Mouse (Mus musculus): ENCODE data around the gene Tbc1d24. TPM values are rescaled to one million over a fixed set of nuclear protein-coding genes. Genes with fewer than 3 reads are reported as not detected.
A peak's percentile ranks its signal among the peaks of the same experiment; 100 is the strongest.

Gene Tbc1d24
- total RNA-seq, 2 experiments from 2014 or later: 6.4 TPM

DNA sequence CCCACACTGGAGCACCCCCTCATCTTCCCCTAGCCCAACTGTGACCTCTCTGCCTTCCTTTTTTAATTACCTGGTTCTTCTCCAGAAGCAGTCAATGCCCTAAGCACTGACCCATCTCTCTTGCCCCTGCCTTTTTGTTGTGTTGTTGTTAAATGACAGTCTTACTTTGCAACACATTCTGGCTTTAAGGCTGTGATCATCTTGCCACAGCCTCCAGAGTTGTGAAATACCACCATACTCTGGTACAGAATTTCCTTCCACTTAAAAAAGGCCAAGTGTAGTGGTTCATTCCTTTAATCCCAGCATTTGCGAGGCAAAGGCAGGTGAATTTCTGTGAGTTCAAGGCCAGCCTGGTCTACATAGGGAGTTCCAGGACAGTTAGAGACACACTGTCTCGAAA lies 14.4 kb downstream of the Tbc1d24 start:
- ATAC-seq (replicated peaks; ENCODE audit: poor library complexity): peak; percentile 42; the same call in 1 of the 2 replicates

DNA sequence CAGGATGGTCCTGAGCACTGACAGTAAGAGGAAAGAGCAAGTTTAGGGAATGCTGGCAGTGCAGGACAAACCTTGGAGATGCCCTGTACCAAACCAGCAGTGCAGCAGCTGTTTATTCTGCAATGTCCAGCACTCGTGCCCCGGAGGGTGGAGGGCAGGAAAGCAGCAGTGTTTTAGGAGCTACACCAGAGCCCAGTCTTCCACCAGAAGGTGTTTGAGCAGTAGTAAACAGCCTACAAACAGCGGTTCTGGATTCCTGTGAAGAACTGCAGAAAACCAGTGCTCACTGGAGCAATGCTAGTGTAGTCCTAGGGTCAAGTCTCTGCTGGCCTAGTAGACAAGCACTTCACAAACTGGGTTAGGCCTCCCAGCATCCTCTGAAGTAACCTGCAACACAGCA lies 31.1 kb downstream of the Tbc1d24 start:
- no peak for ATAC-seq (replicated peaks; ENCODE audit: poor library complexity)

DNA sequence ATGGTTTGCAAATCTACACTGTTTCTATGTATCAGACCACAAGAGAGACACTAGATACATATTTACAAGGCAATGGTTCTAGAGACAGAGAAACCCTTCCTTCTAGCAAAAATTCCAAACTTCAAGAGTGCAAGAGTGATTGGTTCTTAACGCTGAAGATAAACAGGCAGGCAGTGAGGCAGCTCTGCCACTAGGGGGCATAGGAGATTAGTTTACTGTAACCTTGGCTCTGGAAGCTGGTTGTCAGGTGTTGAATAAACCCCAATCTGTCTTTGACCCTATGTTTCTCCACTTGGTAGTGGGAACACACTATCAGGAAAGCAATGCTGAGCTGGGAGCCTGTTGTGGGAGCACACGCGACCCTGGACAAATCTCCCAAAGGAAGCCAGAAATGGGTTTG lies 31.9 kb downstream of the Tbc1d24 start:
- ATAC-seq (replicated peaks; ENCODE audit: poor library complexity): peak; percentile 51

DNA sequence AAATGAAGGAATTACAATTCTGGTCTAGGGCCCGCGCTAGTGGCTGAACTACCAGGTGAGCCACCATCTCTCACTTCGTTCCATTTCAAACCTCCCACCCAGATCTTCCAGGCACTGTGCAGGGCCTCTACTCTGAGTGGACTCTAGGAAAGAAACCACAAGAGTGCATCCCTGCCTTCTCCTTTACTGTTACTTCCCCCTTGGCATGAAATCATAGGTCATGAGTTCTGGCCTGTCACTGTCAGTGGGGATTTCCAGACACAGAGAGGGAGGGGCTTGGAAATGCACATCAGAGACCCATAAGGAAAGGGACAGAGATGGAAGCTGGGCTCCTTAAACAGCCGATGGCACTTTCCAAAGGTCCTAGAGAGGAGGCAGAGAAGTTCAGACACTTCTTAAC lies 33.6 kb downstream of the Tbc1d24 start:
- no peak for ATAC-seq (replicated peaks; ENCODE audit: poor library complexity)

DNA sequence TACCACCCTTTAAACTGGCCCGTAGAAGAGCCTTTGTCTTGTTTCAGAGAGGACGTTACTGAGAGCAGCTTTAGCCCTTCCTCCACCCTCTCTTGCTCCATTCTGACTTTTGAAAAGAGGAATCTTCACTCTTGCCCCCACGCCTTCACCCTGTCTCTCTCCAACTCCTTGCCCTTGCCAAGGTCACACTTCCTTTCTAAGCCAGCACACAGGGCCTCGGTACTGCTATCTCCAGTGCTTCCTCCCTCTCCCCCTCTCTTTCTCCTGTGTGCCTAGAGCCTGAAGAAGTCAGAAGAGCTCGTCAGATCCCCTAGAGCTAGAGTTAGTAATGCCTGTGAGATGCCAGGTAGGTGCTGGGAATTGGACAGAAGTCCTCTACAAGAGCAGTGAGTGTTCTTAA lies 34.6 kb downstream of the Tbc1d24 start:
- 0 out of 2 replicates have a peak, but pooled peaks have one; percentile 9 for ATAC-seq (replicated peaks; ENCODE audit: poor library complexity)

DNA sequence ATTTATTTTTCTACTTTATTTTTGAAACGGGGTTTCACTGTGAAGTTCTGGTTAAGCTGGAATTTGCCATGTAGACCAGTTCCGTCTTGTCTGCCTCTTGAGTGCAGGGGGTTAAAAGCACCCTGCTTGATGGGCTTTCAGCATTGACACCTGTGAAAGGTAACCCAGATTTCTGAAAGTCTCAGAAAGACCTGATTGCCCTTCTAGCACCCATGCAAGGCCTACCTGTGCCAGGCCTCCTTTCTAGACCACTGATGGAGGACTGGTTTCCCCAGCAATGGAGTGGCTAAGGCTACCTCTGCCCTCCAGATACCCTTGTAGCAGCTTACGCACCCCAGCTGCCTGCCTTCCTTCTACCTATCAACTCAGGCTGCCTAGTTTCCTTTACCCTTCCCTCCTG lies 35.2 kb downstream of the Tbc1d24 start:
- no peak for ATAC-seq (replicated peaks; ENCODE audit: poor library complexity)

DNA sequence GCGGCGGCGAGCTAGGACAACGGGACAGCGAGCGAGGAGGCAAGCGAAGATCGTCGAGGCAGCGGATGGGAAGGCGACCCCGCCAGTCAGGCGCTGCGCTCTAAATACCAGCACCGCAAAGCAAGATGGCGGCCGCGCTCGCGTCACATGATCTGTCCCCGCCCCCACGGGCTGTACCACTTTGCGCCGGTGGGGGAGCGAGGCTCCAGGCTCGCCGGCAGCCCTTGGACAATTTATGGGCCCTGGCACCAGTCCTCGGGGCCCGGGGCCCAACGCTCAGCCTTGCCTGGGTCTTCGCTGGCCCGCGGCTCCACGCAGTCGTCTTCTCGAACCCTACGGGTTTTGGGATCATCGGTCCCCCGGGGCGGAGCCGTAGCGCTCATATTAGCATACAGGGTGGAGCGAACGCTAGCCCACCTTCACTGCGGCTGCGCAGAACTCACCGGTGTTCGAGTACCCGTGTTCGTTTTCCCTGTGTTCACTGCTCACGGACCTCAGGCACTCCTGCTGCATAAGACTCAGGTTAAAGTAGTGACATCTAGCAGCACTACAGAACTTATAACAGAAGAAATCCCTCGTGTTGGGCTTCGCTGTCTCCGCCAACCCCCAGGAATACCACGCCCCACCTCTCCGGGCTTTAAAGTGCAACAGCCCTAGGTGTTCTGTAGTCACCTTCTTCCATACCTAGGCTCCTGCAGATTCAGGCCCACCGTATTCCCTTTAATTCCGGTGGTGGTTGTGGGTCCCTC lies 35.9 kb downstream of the Tbc1d24 start, which contains the start of gene Atp6v0c:
Gene Atp6v0c (minus strand): TSS at position 386 of the 749 bp plus-strand sequence.
- peak; percentile 56 for ATAC-seq (replicated peaks; ENCODE audit: poor library complexity)

DNA sequence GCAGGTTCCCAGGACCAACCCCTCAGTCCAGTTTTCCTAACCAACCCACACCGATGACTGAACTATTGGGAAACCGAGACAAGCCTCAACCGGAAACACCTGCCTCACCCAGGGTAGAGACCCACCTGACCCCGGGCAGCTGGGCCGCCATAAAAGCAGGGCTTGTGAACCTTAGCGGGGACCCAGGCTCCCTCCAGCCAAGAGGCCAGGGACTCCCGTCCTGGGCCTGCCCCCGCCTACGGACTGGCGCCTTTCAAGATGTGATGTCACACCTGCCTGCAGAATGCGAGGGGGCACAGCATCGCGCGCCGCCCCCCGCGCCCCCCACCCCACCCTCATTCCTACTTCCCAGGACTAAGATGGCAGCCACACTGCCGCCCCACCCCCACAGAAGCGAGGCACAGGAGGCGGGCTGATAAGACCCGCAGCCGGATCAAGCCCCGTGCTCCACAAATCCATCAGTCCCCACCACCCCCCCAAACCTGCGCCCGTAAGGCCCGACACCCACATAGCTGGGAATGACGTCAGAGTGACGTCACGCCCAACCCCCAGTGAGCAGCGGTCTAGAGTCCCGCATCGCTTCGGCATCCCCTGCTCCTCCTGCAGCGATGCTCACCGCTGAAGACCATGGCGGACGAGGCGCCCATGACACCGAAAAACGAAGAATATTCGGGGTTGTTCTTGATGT lies 36.6 kb downstream of the Tbc1d24 start:
- ATAC-seq (replicated peaks; ENCODE audit: poor library complexity): peak; percentile 35

DNA sequence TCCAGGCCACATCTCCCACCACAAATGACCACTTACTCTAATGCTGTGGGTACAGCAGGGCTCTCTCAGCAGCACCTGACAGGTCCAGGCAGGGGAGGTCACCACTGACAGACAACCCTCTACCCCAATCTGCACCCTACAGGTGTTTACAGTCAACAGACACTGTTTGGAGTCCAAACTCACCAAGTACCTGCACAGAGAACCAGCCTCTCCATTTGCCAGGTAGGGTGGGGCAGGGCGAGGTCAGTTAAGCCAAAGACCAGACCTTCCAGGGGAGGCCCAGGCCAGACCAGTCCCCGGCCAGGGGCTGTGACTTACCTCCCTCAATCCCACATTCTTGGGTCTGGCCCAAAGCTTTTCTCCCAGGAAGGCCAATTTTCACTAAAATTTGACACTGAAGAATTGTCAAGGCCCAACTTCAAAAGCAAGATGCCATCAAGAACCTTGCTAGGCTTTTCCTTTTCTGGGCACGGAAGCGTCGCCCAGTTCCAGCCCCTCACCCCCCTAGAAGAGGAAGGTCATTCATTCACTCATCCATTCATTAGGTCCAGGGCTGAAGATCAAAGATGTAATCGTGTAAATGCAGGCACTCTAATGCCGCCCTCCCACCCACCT lies 37.4 kb downstream of the Tbc1d24 start:
- no peak for ATAC-seq (replicated peaks; ENCODE audit: poor library complexity)

DNA sequence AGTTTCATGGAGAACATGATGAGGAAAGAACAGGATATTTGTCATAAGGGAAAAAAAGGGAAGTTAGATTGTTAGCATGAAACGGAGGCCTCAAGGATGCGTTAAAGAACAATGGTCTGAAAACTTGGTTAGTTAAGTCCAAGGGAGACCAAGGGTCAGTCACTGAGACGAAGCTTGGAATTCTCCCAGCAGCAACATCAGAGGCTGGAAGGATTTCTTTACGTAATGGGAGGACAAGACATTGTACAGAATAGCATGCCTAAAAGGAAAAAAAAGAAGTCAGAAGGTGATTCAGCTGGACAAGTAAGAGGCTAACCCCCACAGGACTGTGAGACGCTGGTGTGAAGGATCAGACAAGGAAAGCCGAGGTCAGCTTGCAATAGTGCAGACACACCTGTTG lies 38.2 kb downstream of the Tbc1d24 start:
- ATAC-seq (replicated peaks; ENCODE audit: poor library complexity): 0 out of 2 replicates have a peak, but pooled peaks have one; percentile 3

DNA sequence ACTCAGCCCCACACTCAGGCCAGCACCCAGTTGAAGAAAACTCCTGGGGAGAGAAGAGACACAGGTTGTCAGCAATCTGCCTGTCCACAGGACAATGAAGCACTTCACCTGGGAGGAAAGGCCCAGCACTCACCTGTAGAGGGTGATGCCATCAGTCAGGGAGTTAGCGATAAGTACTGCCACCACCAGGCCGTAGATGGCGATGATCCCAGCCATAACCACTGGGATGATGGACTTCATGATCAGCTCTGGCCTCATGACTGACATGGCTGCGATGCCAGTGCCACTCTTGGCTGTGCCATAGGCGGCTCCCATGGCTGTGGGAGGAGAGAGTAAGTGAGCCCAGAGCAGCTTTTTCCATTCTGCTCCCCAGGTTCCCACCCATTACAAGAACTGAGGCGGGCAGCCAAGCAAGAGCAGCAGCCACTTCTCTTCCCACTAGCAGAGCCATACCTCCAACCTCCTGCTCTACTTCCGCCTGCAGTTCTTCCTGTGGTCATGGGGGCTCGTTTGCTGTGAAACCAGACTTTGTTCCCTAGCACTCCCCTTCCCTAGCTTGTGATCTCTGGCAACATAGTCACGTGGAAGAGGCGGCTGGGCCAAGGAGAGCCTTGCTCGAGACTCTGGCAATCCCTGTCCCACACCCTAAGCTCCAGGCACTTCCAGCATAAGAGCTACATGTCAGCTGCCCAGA lies 40.6 kb downstream of the Tbc1d24 start:
- no peak; the same call in 1 of the 2 replicates for ATAC-seq (replicated peaks; ENCODE audit: poor library complexity)

DNA sequence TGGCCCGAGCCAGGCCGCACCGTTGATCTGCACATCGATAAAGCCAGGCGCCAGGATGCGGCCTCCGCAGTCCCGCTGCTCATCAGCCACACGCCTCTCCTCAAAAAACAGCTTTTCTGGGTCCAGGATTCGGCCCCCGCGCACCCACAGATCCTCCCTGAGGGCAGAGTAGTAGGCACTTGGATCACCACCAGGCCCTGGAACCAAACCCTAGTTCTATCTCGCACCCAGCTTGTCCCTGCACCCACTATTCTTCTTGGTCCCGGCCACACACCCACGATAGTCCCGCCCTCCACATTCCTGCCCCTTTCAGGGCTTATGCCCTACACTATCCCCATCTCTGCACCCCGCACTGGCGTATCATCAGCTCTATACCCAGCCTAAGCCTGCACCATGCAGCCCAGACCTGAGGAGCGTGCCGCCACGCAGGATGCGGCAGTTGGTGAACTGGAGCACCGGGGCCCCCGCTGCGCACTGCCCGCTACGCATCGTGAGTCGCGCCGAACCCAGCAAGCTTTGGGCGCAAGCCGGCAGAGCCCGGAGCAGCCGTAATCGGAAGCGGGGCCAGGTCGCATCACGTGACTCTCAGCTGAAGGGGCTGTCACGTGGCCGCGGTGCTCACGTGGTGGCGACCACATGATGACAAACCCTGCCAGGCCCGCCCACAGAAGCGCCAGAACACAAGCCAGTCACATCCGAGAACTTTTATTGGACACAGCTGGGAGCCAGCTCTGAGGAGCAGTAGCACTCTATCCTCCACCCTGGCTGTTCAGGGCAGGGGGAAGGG lies 42.0 kb downstream of the Tbc1d24 start, which contains the start of gene Amdhd2:
Gene Amdhd2 (minus strand): TSS at position 591 of the 787 bp plus-strand sequence.
- ATAC-seq (replicated peaks; ENCODE audit: poor library complexity): peak; percentile 72

DNA sequence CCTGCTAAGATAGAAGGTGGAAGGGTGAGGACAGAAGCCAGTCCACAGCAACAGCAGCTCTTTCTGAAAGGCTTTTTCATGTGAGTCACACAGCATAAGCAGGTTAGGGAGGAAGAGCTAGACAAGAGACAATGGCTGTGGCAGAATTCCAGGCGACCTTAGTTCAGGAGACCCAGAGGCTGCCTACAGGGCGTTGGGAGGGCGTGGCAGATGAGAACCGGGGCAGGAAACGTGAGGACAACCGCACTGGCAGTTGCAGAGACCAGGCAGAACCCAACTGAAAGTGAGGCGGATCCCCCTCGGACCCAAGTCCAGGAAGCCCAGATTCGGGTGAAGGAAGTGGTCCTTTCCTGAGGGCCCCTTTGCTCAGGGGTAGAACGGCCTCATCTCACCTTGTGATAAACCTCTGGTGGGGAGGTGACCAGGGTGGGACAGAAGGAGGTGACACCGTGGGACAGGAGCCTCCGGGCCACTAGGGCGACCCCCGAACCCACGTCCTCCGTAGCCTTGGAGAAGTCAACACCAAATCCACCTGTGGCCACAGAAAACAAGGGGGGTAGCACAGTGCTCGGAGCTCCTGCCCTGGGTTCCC lies 42.7 kb downstream of the Tbc1d24 start:
- peak; percentile 36 for ATAC-seq (replicated peaks; ENCODE audit: poor library complexity)

DNA sequence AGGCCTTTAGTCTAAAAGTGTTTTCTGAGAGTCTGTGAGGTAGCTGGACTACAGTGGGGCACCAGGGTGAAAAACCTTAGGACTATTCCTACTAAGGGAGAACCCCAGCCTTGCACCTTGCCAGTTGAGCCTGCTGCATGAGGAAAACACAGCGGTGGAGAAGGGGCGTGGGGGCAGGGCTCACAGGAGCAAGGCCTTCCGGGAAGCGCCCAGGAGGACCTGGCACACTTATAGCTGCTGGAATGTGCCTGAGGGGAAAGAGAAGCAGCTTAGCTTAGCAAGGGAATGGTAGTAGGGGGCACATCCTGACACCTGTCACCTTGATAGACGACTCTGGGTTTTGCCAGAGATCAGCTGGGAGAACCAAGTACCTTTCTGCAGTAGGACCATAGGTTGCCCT lies 43.9 kb downstream of the Tbc1d24 start:
- no peak for ATAC-seq (replicated peaks; ENCODE audit: poor library complexity)

DNA sequence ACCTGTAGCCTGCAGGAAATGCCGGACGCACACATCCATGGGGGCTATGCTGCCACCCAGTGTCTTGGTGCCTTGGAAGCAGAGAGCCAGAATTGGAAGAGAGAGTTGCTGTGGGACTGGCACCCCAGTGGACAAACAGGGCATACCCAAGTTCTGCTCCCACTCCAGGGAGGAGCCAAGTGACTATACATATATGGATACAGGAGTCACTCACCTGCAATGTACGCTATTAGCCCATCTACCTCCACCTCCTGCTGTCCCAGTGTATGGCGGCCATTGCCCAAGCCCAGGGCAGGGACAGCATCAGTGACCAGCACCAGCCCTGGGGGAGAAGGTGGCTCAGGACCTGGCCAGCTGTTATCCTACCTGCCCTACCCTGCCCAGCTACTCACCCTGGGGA lies 47.8 kb downstream of the Tbc1d24 start:
- no peak for ATAC-seq (replicated peaks; ENCODE audit: poor library complexity)

DNA sequence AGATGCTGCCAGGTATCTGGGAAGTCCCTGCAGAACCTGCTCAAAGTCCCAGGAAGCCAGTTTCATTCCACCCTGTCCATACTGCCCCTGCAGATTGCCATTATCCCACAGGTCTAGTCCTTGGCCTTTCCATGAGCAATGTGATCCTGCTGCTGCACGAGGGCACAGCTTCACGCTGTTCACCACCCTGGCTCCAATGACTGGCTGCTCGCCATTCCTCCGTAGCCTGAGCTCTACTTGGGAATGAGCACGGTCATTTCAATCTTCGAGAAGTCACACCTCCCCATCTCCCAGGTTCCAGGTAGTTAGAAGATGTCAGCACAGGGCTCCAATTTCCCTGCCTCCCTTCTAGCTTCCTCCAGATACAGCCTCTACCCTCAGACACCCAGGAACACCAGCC lies 48.2 kb downstream of the Tbc1d24 start:
- ATAC-seq (replicated peaks; ENCODE audit: poor library complexity): no peak

DNA sequence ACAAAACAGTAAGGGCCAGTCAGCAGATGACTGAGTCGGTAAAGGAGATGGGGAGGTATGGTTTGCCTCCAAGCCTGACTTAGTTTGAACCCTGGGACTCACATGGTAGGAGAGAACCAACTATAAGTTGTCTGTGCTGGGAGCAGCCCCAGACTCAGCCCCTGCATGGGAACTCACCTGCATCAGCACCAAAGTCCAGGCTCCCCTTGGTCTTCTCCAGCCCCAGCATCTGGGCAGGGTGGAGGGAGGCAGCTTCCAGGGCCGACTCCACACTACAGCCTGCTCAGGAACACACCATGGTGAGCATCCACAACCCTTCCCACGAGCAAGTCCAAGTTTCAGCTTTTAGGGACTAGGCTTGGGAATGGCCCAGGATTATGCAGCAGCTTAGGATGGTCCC lies 49.0 kb downstream of the Tbc1d24 start:
- no peak for ATAC-seq (replicated peaks; ENCODE audit: poor library complexity)

DNA sequence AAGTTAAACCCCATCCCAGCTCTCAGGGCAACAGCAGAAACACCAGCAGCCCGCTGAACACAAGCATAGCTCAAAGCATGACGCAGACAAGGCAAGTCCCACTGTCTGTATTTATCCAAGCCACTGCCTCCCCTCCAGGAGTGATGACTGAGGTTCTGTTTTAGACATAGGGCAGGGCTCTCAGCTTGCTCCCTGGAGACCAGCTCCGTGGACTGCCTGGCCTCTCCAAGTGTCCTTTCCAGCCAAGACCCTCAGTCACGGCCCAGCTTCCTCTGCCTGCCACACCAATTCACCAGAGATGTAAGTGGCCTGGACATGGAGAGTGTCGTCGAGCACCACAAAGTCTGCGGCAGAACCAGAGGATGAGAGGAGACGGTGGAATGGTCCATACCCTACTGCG lies 49.6 kb downstream of the Tbc1d24 start:
- ATAC-seq (replicated peaks; ENCODE audit: poor library complexity): no peak

DNA sequence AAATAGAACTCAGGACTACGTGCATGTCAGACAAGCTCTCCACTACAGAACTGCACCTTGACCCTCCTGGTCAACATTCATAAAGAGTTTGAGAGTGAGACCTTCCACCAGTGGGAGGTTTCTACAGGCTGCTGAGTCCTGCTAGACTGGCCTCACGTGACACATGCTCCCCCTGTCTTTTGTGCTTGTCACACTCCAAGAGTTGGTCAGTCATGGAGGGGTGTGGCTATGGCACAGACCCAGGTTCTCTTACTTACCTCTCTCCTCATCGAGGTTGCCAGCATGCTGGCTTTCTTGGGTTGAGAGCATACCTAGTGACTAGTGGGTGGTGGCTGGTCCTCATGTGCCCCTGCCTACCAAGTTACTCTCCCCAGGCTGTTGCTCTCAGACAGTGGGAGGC lies 50.9 kb downstream of the Tbc1d24 start:
- no peak for ATAC-seq (replicated peaks; ENCODE audit: poor library complexity)

Data from megakaryocyte progenitor cell, adult 5-6 weeks (primary cell).